Mouse (Mus musculus): Measurements from ENCODE around the gene Aunip. TPM values are rescaled to one million over a fixed set of nuclear protein-coding genes. Genes with fewer than 3 reads are reported as not detected.
A peak's percentile ranks its signal among the peaks of the same experiment; 100 is the strongest.

Aunip gene
- polyA plus RNA-seq, 1 experiment from 2014 or later, result 15.9 TPM

GRCm38 (mm10) chr4:134514309-134514930 is 3.6 kb downstream of the Aunip start:
- Histone ChIP-seq H3K36me3 (ENCODE audit: control insufficient read depth, insufficient read depth, low read length) (peaks cover 7% of the 10 kb centered on the region), H3K27ac (ENCODE audit: low read depth, low read length) (peak overlapping the region; percentile 47), H3K4me3 (ENCODE audit: low read depth, low read length) (peak overlapping the region; percentile 76), H3K9me3 (ENCODE audit: control insufficient read depth, low read length) (no peaks in the 10 kb centered on the region), H3K4me1 (replicated peaks; ENCODE audit: control insufficient read depth, insufficient read depth, low read length) (peaks cover 47% of the 10 kb centered on the region), H3K4me2 (peak overlapping the region; percentile 81), H3K9ac (ENCODE audit: low read depth, low read length) (peak overlapping the region; percentile 9), H3K27me3 (replicated peaks; ENCODE audit: control insufficient read depth, insufficient read depth, low read length) (no peaks in the 10 kb centered on the region)
- ATAC-seq (replicated peaks; ENCODE audit: low FRiP score) (no peak; the same call in 1 of the 2 replicates), DNase-seq (ENCODE audit: low spot score) (no peak)
- WGBS, result 62% methylated on average over 11 of the region's 11 CpGs

- Histone ChIP-seq H3K27ac (ENCODE audit: low read depth, low read length) (peak overlapping the region; percentile 52), H3K9me3 (ENCODE audit: control insufficient read depth, low read length) (no peaks in the 10 kb centered on the region), H3K9ac (ENCODE audit: low read depth, low read length) (peak overlapping the region; percentile 48; the same call in 1 of the 2 replicates), H3K4me1 (replicated peaks; ENCODE audit: control insufficient read depth, insufficient read depth, low read length) (peaks cover 47% of the 10 kb centered on the region), H3K4me2 (peak overlapping the region; percentile 46), H3K27me3 (replicated peaks; ENCODE audit: control insufficient read depth, insufficient read depth, low read length) (no peaks in the 10 kb centered on the region), H3K4me3 (ENCODE audit: low read depth, low read length) (no peak overlapping the region), H3K36me3 (ENCODE audit: control insufficient read depth, insufficient read depth, low read length) (peaks cover 12% of the 10 kb centered on the region)
- no peak for DNase-seq (ENCODE audit: low spot score)
- ATAC-seq (replicated peaks; ENCODE audit: low FRiP score), result no peak
- 58% methylated on average over 7 of the region's 7 CpGs for WGBS
Observed at GRCm38 (mm10) chr4:134515614-134516013, 4.8 kb downstream of the Aunip start.

GRCm38 (mm10) chr4:134516981-134517380 is 6.2 kb downstream of the Aunip start:
- H3K4me2 ChIP-seq, result 0 out of 2 replicates have a peak overlapping the region, but pooled peaks have one; percentile 4
- H3K27ac ChIP-seq (ENCODE audit: low read depth, low read length), result 0 out of 2 replicates have a peak overlapping the region, but pooled peaks have one; percentile 2
- ATAC-seq (replicated peaks; ENCODE audit: low FRiP score) (no peak), DNase-seq (ENCODE audit: low spot score) (no peak)
- H3K27me3 ChIP-seq (replicated peaks; ENCODE audit: control insufficient read depth, insufficient read depth, low read length), result no peaks in the 10 kb centered on the region
- H3K9me3 ChIP-seq (ENCODE audit: control insufficient read depth, low read length), result no peaks in the 10 kb centered on the region
- 60% methylated on average over 8 of the region's 8 CpGs for whole genome bisulfite sequencing
- no peak overlapping the region for H3K4me3 ChIP-seq (ENCODE audit: low read depth, low read length)
- peaks cover 14% of the 10 kb centered on the region for H3K36me3 ChIP-seq (ENCODE audit: control insufficient read depth, insufficient read depth, low read length)
- peaks cover 47% of the 10 kb centered on the region for H3K4me1 ChIP-seq (replicated peaks; ENCODE audit: control insufficient read depth, insufficient read depth, low read length)
- H3K9ac ChIP-seq (ENCODE audit: low read depth, low read length), result no peak overlapping the region; the same call in 1 of the 2 replicates

- WGBS, result 75% methylated on average over 10 of the region's 10 CpGs
- DNase-seq (ENCODE audit: low spot score), result no peak
- ATAC-seq (replicated peaks; ENCODE audit: low FRiP score), result no peak
- Histone ChIP-seq H3K36me3 (ENCODE audit: control insufficient read depth, insufficient read depth, low read length) (peaks cover 17% of the 10 kb centered on the region), H3K4me2 (no peak overlapping the region), H3K4me3 (ENCODE audit: low read depth, low read length) (no peak overlapping the region), H3K4me1 (replicated peaks; ENCODE audit: control insufficient read depth, insufficient read depth, low read length) (peaks cover 43% of the 10 kb centered on the region), H3K27me3 (replicated peaks; ENCODE audit: control insufficient read depth, insufficient read depth, low read length) (no peaks in the 10 kb centered on the region), H3K9ac (ENCODE audit: low read depth, low read length) (no peak overlapping the region; the same call in 1 of the 2 replicates), H3K27ac (ENCODE audit: low read depth, low read length) (no peak overlapping the region), H3K9me3 (ENCODE audit: control insufficient read depth, low read length) (no peaks in the 10 kb centered on the region)
Observed at GRCm38 (mm10) chr4:134517719-134518118, 6.9 kb downstream of the Aunip start.

GRCm38 (mm10) chr4:134518541-134518940 is 7.7 kb downstream of the Aunip start:
- Histone ChIP-seq H3K27me3 (replicated peaks; ENCODE audit: control insufficient read depth, insufficient read depth, low read length) (no peaks in the 10 kb centered on the region), H3K27ac (ENCODE audit: low read depth, low read length) (no peak overlapping the region), H3K4me2 (no peak overlapping the region), H3K4me1 (replicated peaks; ENCODE audit: control insufficient read depth, insufficient read depth, low read length) (peaks cover 43% of the 10 kb centered on the region), H3K4me3 (ENCODE audit: low read depth, low read length) (no peak overlapping the region), H3K9me3 (ENCODE audit: control insufficient read depth, low read length) (no peaks in the 10 kb centered on the region), H3K9ac (ENCODE audit: low read depth, low read length) (no peak overlapping the region), H3K36me3 (ENCODE audit: control insufficient read depth, insufficient read depth, low read length) (peaks cover 25% of the 10 kb centered on the region)
- ATAC-seq (replicated peaks; ENCODE audit: low FRiP score), result no peak
- DNase-seq (ENCODE audit: low spot score), result no peak
- 88% methylated on average over 4 of the region's 4 CpGs for WGBS

- H3K9me3 ChIP-seq (ENCODE audit: control insufficient read depth, low read length), result no peaks in the 10 kb centered on the region
- H3K27ac ChIP-seq (ENCODE audit: low read depth, low read length), result no peak overlapping the region
- H3K9ac ChIP-seq (ENCODE audit: low read depth, low read length), result no peak overlapping the region; the same call in 1 of the 2 replicates
- no peaks in the 10 kb centered on the region for H3K27me3 ChIP-seq (replicated peaks; ENCODE audit: control insufficient read depth, insufficient read depth, low read length)
- no peak overlapping the region for H3K4me3 ChIP-seq (ENCODE audit: low read depth, low read length)
- peaks cover 35% of the 10 kb centered on the region for H3K4me1 ChIP-seq (replicated peaks; ENCODE audit: control insufficient read depth, insufficient read depth, low read length)
- no peak overlapping the region for H3K4me2 ChIP-seq
- no peak for DNase-seq (ENCODE audit: low spot score)
- ATAC-seq (replicated peaks; ENCODE audit: low FRiP score), result no peak
- peaks cover 29% of the 10 kb centered on the region for H3K36me3 ChIP-seq (ENCODE audit: control insufficient read depth, insufficient read depth, low read length)
Observed at GRCm38 (mm10) chr4:134519281-134519680, 8.5 kb downstream of the Aunip start.

GRCm38 (mm10) chr4:134523447-134523846 is 12.6 kb downstream of the Aunip start:
- no peak overlapping the region for H3K4me3 ChIP-seq (ENCODE audit: low read depth, low read length)
- DNase-seq (ENCODE audit: low spot score), result no peak
- H3K4me2 ChIP-seq, result no peak overlapping the region
- no peaks in the 10 kb centered on the region for H3K9me3 ChIP-seq (ENCODE audit: control insufficient read depth, low read length)
- H3K27ac ChIP-seq (ENCODE audit: low read depth, low read length), result no peak overlapping the region
- no peaks in the 10 kb centered on the region for H3K27me3 ChIP-seq (replicated peaks; ENCODE audit: control insufficient read depth, insufficient read depth, low read length)
- ATAC-seq (replicated peaks; ENCODE audit: low FRiP score), result no peak
- no peaks in the 10 kb centered on the region for H3K4me1 ChIP-seq (replicated peaks; ENCODE audit: control insufficient read depth, insufficient read depth, low read length)
- H3K9ac ChIP-seq (ENCODE audit: low read depth, low read length), result no peak overlapping the region
- 84% methylated on average over 4 of the region's 4 CpGs for WGBS
- H3K36me3 ChIP-seq (ENCODE audit: control insufficient read depth, insufficient read depth, low read length), result peaks cover 46% of the 10 kb centered on the region

- no peaks in the 10 kb centered on the region for H3K27me3 ChIP-seq (replicated peaks; ENCODE audit: control insufficient read depth, insufficient read depth, low read length)
- no peak overlapping the region for H3K4me2 ChIP-seq
- no peaks in the 10 kb centered on the region for H3K9me3 ChIP-seq (ENCODE audit: control insufficient read depth, low read length)
- DNase-seq (ENCODE audit: low spot score) (no peak), ATAC-seq (replicated peaks; ENCODE audit: low FRiP score) (no peak)
- WGBS, result 65% methylated on average over 5 of the region's 5 CpGs
- no peaks in the 10 kb centered on the region for H3K4me1 ChIP-seq (replicated peaks; ENCODE audit: control insufficient read depth, insufficient read depth, low read length)
- peaks cover 48% of the 10 kb centered on the region for H3K36me3 ChIP-seq (ENCODE audit: control insufficient read depth, insufficient read depth, low read length)
- no peak overlapping the region for H3K9ac ChIP-seq (ENCODE audit: low read depth, low read length)
- H3K27ac ChIP-seq (ENCODE audit: low read depth, low read length), result peak overlapping the region; percentile 14; the same call in 1 of the 2 replicates
- no peak overlapping the region for H3K4me3 ChIP-seq (ENCODE audit: low read depth, low read length)
Observed at GRCm38 (mm10) chr4:134525806-134526205, 15.0 kb downstream of the Aunip start.

- H3K4me2 ChIP-seq, result no peak overlapping the region
- no peaks in the 10 kb centered on the region for H3K4me1 ChIP-seq (replicated peaks; ENCODE audit: control insufficient read depth, insufficient read depth, low read length)
- H3K9me3 ChIP-seq (ENCODE audit: control insufficient read depth, low read length), result no peaks in the 10 kb centered on the region
- H3K4me3 ChIP-seq (ENCODE audit: low read depth, low read length), result no peak overlapping the region
- H3K27ac ChIP-seq (ENCODE audit: low read depth, low read length), result peak overlapping the region; percentile 14; the same call in 1 of the 2 replicates
- H3K36me3 ChIP-seq (ENCODE audit: control insufficient read depth, insufficient read depth, low read length), result peaks cover 46% of the 10 kb centered on the region
- WGBS, result 61% methylated on average over 5 of the region's 5 CpGs
- H3K27me3 ChIP-seq (replicated peaks; ENCODE audit: control insufficient read depth, insufficient read depth, low read length), result no peaks in the 10 kb centered on the region
- no peak overlapping the region for H3K9ac ChIP-seq (ENCODE audit: low read depth, low read length)
- no peak for ATAC-seq (replicated peaks; ENCODE audit: low FRiP score)
- no peak for DNase-seq (ENCODE audit: low spot score)
Observed at GRCm38 (mm10) chr4:134526220-134526619, 15.4 kb downstream of the Aunip start.
